Mouse (Mus musculus) left cerebral cortex, adult 2 months (tissue): ENCODE measurements around the gene Lhx4. TPM values are rescaled to one million over a fixed set of nuclear protein-coding genes. Genes with fewer than 3 reads are reported as not detected.

Experiments
- DNase-seq, 2 experiments: peaks; one replicate each; pipeline ENCODE4 v3.0.0; 2021 to 2022; ENCODE audit warnings: low spot score in 2 of 2, mixed read lengths in 1 of 2; ENCODE audit errors: extremely low spot score in 1 of 2
- H3K27ac ChIP-seq: fragments of 200-600 bp; 2 replicates; pipeline ENCODE4 v1.8.1; 2022
- H3K4me3 ChIP-seq: fragments of 200-600 bp; 2 replicates; pipeline ENCODE4 v1.8.1; 2022
- CTCF ChIP-seq: fragments of 200-600 bp; IDR thresholded peaks from 2 replicates; pipeline ENCODE4 v1.8.1; 2022; ENCODE audit warnings: antibody characterized with exemption, mild to moderate bottlenecking, moderate library complexity
- intact Hi-C: fragments of 180-260 bp; cut with DNase I; formaldehyde crosslinking; loops from one replicate; pipeline ENCODE4 v1.15.1; 2025
- long read RNA-seq, 2 experiments: library from polyadenylated mRNA; stranded (forward); transcript quantifications; one replicate each; pipeline ENCODE4 v2.0.0; 2021; ENCODE audit warnings: borderline mapping rate in 2 of 2
- total RNA-seq, 2 experiments: library from RNA; stranded (reverse); gene quantifications; 2 replicates each; pipeline ENCODE4 v1.2.3; 2021

Lhx4 gene
- total RNA-seq: not detected
- long read RNA-seq, experiment 1: 0 reads
- long read RNA-seq, experiment 2: 0 reads

DNA sequence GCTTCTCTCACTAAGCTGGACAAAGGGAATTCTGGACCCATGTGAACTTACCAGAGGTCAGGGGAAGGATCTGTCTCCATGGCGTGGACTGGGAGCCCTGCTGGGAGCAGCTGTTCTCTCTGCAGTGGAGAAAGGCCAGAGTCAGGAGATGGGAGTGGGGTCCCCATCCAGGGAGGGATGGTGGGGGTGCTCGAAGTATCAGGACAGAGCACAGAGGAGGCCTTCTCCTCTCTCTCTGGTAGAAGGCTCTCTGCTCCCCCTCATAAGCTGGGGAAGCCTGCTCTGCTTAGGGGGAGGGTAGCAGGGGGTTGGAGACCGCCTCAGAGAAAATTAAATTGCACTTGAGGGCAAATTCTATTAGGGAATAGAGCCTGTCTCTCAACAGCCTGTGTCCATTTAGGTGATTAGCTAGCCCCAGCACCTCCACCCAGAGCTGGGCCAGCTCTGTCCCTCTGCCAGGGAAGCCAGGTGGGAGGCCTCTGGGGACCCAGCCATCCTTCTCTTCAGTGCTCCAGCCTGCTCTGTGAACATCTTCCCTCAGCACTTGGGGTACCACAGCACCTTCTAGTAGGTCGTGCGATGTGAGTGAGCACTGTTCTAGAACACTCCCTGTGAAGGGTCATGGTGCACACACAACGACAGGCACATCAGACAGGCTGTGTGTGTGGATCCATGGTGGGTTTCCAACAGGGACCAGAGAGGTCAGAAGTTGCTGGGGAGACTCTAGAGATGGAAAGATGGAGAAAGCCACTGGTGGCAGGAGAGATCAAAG, at the start of gene Lhx4:
Lhx4 (minus strand) TSS at position 201 of the 772 bp plus-strand sequence.
- TF ChIP-seq CTCF: no peak
- no peak within 1 kb of the TSS for H3K27ac ChIP-seq
- H3K4me3 ChIP-seq: no peak within 1 kb of the TSS
- DNase-seq: no peak
- intact Hi-C loops: no loop called here

DNA sequence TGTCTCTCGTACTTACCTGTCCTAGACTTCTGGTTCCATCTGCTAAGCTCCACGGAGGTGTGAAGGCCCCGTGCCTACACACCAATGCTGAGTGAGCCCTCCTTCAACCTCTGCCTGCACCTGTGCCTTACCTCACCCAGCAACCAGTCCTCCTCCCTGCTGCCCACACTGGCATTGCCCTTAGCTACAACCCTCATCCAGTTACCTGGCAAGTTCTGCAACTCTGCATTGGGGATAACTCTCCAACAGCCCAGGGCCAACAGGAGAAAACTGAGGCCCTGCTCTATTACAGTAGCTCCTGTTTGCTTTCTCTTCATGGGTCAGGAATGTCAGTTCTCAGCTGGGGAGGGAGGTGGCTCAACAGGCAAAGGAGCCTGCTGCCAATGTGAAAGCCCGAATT, 46.5 kb upstream of the Lhx4 start:
- no peak overlapping the region for H3K4me3 ChIP-seq
- TF ChIP-seq CTCF: no peak
- intact Hi-C loops: no loop called here
- no peak for DNase-seq
- H3K27ac ChIP-seq: no peak overlapping the region

- Histone ChIP-seq H3K27ac (no peak overlapping the region), H3K4me3 (no peak overlapping the region)
- intact Hi-C loops: no loop called here
- TF ChIP-seq CTCF: no peak
- DNase-seq: no peak
Observed at GRCm38 (mm10) chr1:155797425-155797824, 45.9 kb upstream of the Lhx4 start.

- no peak for DNase-seq
- H3K27ac ChIP-seq: no peak overlapping the region
- TF ChIP-seq CTCF: no peak
- intact Hi-C loops: no loop called here
- H3K4me3 ChIP-seq: no peak overlapping the region
Observed at GRCm38 (mm10) chr1:155796757-155797405, 45.4 kb upstream of the Lhx4 start.

DNA sequence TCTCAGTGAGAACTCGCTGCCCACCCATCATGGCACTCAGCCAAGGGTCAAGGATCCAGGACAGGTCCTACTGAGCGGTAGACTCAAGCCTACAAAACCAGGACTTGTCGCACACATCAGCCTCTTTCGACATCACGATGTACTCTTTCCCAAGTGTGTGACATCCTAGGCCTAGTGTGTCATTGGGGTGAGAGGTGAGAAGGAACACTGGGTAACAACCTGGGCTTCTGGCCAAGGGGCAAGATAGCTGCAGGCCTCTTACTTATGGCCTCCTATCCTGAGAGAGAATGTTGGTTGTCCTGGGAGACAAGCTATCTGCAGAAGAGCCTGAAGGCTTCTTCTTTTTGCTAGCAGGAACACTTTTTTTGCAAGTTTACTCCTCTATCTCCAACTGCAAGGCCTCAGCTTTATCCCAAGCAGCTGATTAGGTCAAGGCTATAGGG, 44.3 kb upstream of the Lhx4 start:
- no peak for DNase-seq
- Histone ChIP-seq H3K27ac (no peak overlapping the region), H3K4me3 (no peak overlapping the region)
- TF ChIP-seq CTCF: no peak
- intact Hi-C loops: no loop called here

GRCm38 (mm10) chr1:155794855-155795254, 43.4 kb upstream of the Lhx4 start:
- no peak for TF ChIP-seq CTCF
- Histone ChIP-seq H3K27ac (no peak overlapping the region), H3K4me3 (no peak overlapping the region)
- DNase-seq: no peak
- intact Hi-C loops: no loop called here

GRCm38 (mm10) chr1:155791919-155792318, 40.4 kb upstream of the Lhx4 start:
- H3K4me3 ChIP-seq: no peak overlapping the region
- H3K27ac ChIP-seq: no peak overlapping the region
- no peak for DNase-seq
- peak; percentile 26 for TF ChIP-seq CTCF
- intact Hi-C loops: no loop called here

DNA sequence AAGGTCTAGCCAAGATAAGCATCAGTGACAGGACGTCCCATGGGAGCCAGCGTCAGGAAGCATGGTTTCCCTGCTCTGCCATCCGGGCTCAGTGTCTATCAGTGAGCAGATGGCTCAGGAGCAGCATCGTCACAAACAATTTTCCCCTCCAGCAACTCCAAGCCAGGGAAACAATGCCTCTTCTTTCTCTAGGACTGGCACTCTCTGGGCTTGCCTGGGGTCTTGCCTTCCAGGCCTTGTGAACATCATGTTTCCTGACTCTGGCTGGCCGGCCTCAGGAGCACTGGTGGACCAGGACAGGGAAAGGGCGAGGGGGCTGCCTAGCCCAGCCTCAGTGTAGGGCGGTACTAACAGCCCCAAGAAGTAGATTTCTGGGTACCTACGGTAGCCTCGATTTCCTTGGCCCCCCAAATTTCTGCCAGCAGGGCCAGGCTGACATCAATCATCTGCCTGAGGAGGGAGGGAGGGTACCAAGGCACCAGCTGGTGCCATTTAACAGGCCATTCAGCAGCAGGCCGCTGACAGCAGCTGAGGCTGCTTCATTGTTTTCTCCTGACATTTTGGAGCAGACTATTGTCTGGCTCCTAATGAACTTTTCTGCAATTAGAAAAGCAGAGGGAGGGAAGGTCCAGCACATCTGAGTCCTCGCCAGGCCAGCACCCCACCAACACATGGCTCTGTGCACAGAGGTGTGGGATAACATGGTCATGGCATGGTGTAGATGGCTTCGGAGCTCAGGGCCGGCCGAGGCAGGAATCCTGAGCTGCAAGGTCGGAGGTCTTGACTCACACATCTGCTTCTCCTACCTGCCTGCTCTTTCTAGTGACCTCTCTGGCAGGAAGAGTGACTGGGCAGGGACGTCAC, 38.9 kb upstream of the Lhx4 start:
- no peak for DNase-seq
- Histone ChIP-seq H3K4me3 (no peak overlapping the region), H3K27ac (no peak overlapping the region)
- intact Hi-C loops: no loop called here
- TF ChIP-seq CTCF: no peak

GRCm38 (mm10) chr1:155785886-155786285, 34.4 kb upstream of the Lhx4 start:
- Histone ChIP-seq H3K4me3 (no peak overlapping the region), H3K27ac (no peak overlapping the region)
- intact Hi-C loops: no loop called here
- no peak for DNase-seq
- no peak for TF ChIP-seq CTCF

DNA sequence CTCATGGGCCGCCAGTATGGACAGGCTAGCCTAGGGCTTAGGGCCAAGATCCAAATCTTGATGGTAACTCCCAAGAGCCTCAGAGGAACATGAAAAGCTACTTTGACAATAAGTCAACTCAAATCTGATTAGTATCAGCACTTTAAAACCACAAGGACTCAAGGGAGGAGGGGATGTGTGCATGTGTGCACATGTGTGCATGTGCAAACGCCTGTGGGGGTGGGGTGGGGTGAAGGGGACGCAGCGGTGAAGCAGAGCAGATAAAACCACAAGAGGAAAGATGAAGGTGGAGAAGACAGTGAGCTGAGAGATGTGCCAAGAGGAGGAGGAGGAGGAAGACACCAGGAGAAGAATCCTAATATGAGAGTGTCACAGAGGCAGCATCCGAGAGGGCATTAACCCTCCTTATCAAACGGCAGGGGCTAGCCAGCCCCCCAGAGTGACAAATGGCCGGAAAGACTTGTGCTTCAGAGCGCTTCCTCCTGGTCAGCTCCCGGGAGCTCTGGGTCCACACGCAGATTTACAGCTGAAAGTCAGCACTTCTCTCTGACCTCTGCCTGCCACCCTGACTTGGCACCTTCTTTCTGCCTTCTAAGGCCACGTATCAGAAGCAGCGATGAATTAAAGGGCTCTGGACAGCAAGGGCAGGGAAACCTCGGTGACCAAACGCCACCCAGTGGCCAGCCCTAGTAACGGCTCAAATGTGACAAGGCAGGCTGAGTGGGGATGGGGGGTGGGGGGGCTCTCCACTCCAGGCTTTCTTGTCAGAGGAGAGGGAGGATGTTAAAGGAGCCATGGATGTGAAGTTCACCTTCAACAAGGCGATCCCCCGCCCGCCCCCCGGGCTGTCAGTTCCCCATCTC, 33.1 kb upstream of the Lhx4 start:
- H3K27ac ChIP-seq: no peak overlapping the region
- peak; percentile 66 for TF ChIP-seq CTCF
- no peak overlapping the region for H3K4me3 ChIP-seq
- intact Hi-C loops: loop anchor here (1.0 kb wide), 1 partner anchor 208 kb away; no protein-coding TSS in a partner anchor
- peak; percentile 35 to 59 for DNase-seq

DNA sequence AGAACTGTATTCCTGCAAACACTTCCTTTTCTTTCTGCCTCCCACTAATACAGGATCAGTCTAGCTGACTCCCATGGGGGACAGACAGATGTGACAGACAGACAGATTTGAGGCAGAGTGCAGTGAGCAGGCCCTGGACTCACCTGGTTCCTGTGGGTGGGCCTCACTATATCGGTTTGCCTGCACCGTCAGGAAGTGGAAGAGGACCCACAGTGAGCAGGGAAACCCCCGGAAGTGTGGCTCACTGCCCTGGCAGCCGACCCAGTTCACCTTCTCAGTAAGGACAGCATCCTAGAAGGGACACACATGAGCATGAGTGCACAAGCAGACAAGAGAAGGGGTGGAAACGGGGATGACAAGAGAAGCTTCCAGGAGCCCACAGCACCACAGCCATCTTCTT, 30.9 kb upstream of the Lhx4 start:
- no peak for TF ChIP-seq CTCF
- no peak overlapping the region for H3K27ac ChIP-seq
- H3K4me3 ChIP-seq: no peak overlapping the region
- intact Hi-C loops: no loop called here
- no peak for DNase-seq
